Comparison of ENCODE assay signal across 20 mouse cellular contexts in genomic region chr6:86801431-86801830, GRCm38 (mm10). TPM values are rescaled to one million over a fixed set of nuclear protein-coding genes. Genes with fewer than 3 reads are reported as not detected.
A peak's percentile ranks its signal among the peaks of the same experiment; 100 is the strongest.
DNase-seq lines count a peak whose midpoint lies in the region; ATAC-seq and TF ChIP-seq lines count a peak whose summit lies in the region.
"Had no signal": no experiment of that assay in that cellular context is flagged by ENCODE, and none has a peak within 500 bp of the region (broad histone marks: within the 10 kb centered on the region; RNA-seq: fewer than 3 reads in every experiment).

No protein-coding gene starts in this region.

- H3K4me1 ChIP-seq in liver, embryonic 11.5 days (replicated peaks; ENCODE audit: control insufficient read depth, insufficient read depth, low read length): no peaks in the 10 kb centered on the region
- H3K4me1 ChIP-seq in ES-E14 (ENCODE audit: control insufficient read depth in 2 of 2, insufficient read depth in 2 of 2, low read length in 2 of 2, poor library complexity in 1 of 2): peaks cover 0 to 7% of the 10 kb centered on the region in 2 experiments; a peak in 1 of 4 replicates
- no peaks in the 10 kb centered on the region for H3K4me1 ChIP-seq in embryonic facial prominence, embryonic 10.5 days
- H3K4me1 ChIP-seq: forebrain, embryonic 13.5 days; heart, embryonic 12.5 days; hindbrain, embryonic 10.5 days; hindbrain, embryonic 15.5 days had no signal

- H3K9me3 ChIP-seq in liver, embryonic 11.5 days (ENCODE audit: control insufficient read depth, low read length): no peaks in the 10 kb centered on the region
- H3K9me3 ChIP-seq in ES-E14 (ENCODE audit: control insufficient read depth, insufficient read depth, low read depth, low read length): no peaks in the 10 kb centered on the region
- no peaks in the 10 kb centered on the region for H3K9me3 ChIP-seq in embryonic facial prominence, embryonic 10.5 days
- H3K9me3 ChIP-seq: forebrain, embryonic 13.5 days; heart, embryonic 12.5 days; hindbrain, embryonic 10.5 days; hindbrain, embryonic 15.5 days had no signal

- 34% methylated on average over 11 of the region's 11 CpGs for WGBS in liver, embryonic 11.5 days
- WGBS in embryonic facial prominence, embryonic 10.5 days: 39% methylated on average over 11 of the region's 11 CpGs

- in situ Hi-C loops in ES-E14 (cut with MboI; ENCODE audit: low sequenced_read_pairs in 2 of 2, unreplicated experiment in 2 of 2): no loop called here

- no peak overlapping the region for H3K9ac ChIP-seq in liver, embryonic 11.5 days (ENCODE audit: low read depth, low read length)
- no peak overlapping the region for H3K9ac ChIP-seq in ES-E14 (ENCODE audit: insufficient read depth, low read depth, low read length, poor library complexity, severe bottlenecking)
- H3K9ac ChIP-seq: forebrain, embryonic 13.5 days; forebrain, postnatal 0 days; heart, embryonic 12.5 days; hindbrain, embryonic 15.5 days had no signal

- peaks cover 5% of the 10 kb centered on the region; the same call in 1 of the 2 replicates for H3K27me3 ChIP-seq in liver, embryonic 11.5 days (replicated peaks; ENCODE audit: control insufficient read depth, insufficient read depth, low read length)
- peaks cover 11% of the 10 kb centered on the region; the same call in 1 of the 2 replicates for H3K27me3 ChIP-seq in embryonic facial prominence, embryonic 10.5 days (replicated peaks; ENCODE audit: low read depth, poor library complexity, severe bottlenecking)
- H3K27me3 ChIP-seq: forebrain, embryonic 13.5 days; hindbrain, embryonic 15.5 days had no signal

- no peak for ATAC-seq in liver, embryonic 11.5 days (replicated peaks; ENCODE audit: low FRiP score)
- ATAC-seq in megakaryocyte progenitor cell, adult 5-6 weeks (replicated peaks; ENCODE audit: poor library complexity): 0 out of 2 replicates have a peak, but pooled peaks have one; percentile 29
- ATAC-seq: activated CD4-positive, CD25-positive, alpha-beta regulatory T cell, adult 4 months; forebrain, embryonic 13.5 days; forebrain, postnatal 0 days; inflammation-experienced regulatory T-cells, adult 6 months had no signal

- peak; percentile 28 for DNase-seq in liver
- DNase-seq in liver, embryonic 11.5 days (ENCODE audit: low spot score): no peak
- peak; percentile 47 for DNase-seq in ES-E14 (ENCODE audit: low read depth, low spot score)
- DNase-seq in embryonic facial prominence, embryonic 10.5 days (ENCODE audit: low spot score): peak; percentile 31
- DNase-seq in cerebellum, postnatal 36 days: no peak
- no peak for DNase-seq in frontal cortex, postnatal 36 days (ENCODE audit: low spot score in 2 of 2)
- DNase-seq in kidney, adult 18-20 months: no peak
- DNase-seq: adrenal gland, postnatal 14 days; cerebellum, adult 11-12 months; cerebellum, adult 9-10 months; cerebellum, postnatal 25 days; forebrain, postnatal 0 days; heart, adult 18-20 months had no signal

- no peak overlapping the region for H3K27ac ChIP-seq in liver, embryonic 11.5 days (ENCODE audit: low read depth, low read length)
- no peak overlapping the region for H3K27ac ChIP-seq in ES-E14 (ENCODE audit: insufficient read depth, low read depth, low read length, poor library complexity, severe bottlenecking)
- no peak overlapping the region for H3K27ac ChIP-seq in embryonic facial prominence, embryonic 10.5 days (replicated peaks)
- H3K27ac ChIP-seq: forebrain, embryonic 13.5 days; hindbrain, embryonic 10.5 days; hindbrain, embryonic 15.5 days had no signal

- no peak overlapping the region for H3K4me3 ChIP-seq in liver, embryonic 11.5 days (ENCODE audit: low read depth, low read length)
- H3K4me3 ChIP-seq in ES-E14 (ENCODE audit: insufficient read depth in 1 of 2, low read depth in 1 of 2, low read length in 2 of 2, poor library complexity in 1 of 2, severe bottlenecking in 1 of 2): no peak overlapping the region
- no peak overlapping the region for H3K4me3 ChIP-seq in embryonic facial prominence, embryonic 10.5 days
- H3K4me3 ChIP-seq: forebrain, embryonic 13.5 days; heart, embryonic 12.5 days; hindbrain, embryonic 10.5 days; hindbrain, embryonic 15.5 days had no signal

- no peaks in the 10 kb centered on the region for H3K36me3 ChIP-seq in liver, embryonic 11.5 days (ENCODE audit: control insufficient read depth, insufficient read depth, low read length)
- H3K36me3 ChIP-seq in ES-E14 (ENCODE audit: control insufficient read depth, insufficient read depth, low read length, poor library complexity, severe bottlenecking): no peaks in the 10 kb centered on the region
- H3K36me3 ChIP-seq in embryonic facial prominence, embryonic 10.5 days (replicated peaks): no peaks in the 10 kb centered on the region
- H3K36me3 ChIP-seq: heart, embryonic 12.5 days; hindbrain, embryonic 10.5 days; hindbrain, embryonic 15.5 days had no signal

- no peak overlapping the region for H3K4me2 ChIP-seq in liver, embryonic 11.5 days
- H3K4me2 ChIP-seq: forebrain, embryonic 13.5 days; heart, embryonic 12.5 days; hindbrain, embryonic 15.5 days had no signal

TF ChIP-seq in ES-E14, 5 proteins besides CTCF, POLR2A, EP300 and RAD21:
- TF ChIP-seq CHD2 (IDR thresholded peaks at IDR 0.05; ENCODE audit: low read depth, low read length) (no peak), HCFC1 (IDR thresholded peaks at IDR 0.05; ENCODE audit: borderline replicate concordance, insufficient read depth, low read length) (no peak)

RNA-seq across cellular contexts. Expression of gene Anxa4, which starts 8.0 kb away (rescaled TPM):
- 41.8 and 43.0 TPM in 2 replicates for polyA plus RNA-seq in liver, embryonic 11.5 days (2014; fragmentation: Nextera tagmentation; extraction: Ambion mirVana)
- 14.0 and 22.1 TPM in 2 replicates for total RNA-seq in ES-E14 (2012; rRNA removed)
- 6.8 and 7.0 TPM in 2 replicates for polyA plus RNA-seq in embryonic facial prominence, embryonic 10.5 days (2016; fragmentation: Nextera tagmentation; extraction: Ambion mirVana)
- 14.6 and 18.4 TPM in 2 replicates for total RNA-seq in megakaryocyte progenitor cell, adult 5-6 weeks (2015)
- total RNA-seq in megakaryocyte progenitor cell, adult 5-6 weeks (2017): 15.3 and 21.2 TPM in 2 replicates

RNA-seq across cellular contexts. Expression of gene Aak1, which starts 47.9 kb away (rescaled TPM):
- 13.1 TPM in 2 replicates for polyA plus RNA-seq in liver, embryonic 11.5 days (2014; fragmentation: Nextera tagmentation; extraction: Ambion mirVana)
- 17.5 and 20.0 TPM in 2 replicates for total RNA-seq in ES-E14 (2012; rRNA removed)
- 11.3 and 13.3 TPM in 2 replicates for polyA plus RNA-seq in embryonic facial prominence, embryonic 10.5 days (2016; fragmentation: Nextera tagmentation; extraction: Ambion mirVana)
- total RNA-seq in megakaryocyte progenitor cell, adult 5-6 weeks (2015): 30.1 and 30.6 TPM in 2 replicates
- total RNA-seq in megakaryocyte progenitor cell, adult 5-6 weeks (2017): 6.0 and 11.0 TPM in 2 replicates

Comparison
In these comparisons a context has a peak if more than half of its experiments do, and no peak if none do; other contexts are left out.
1. DNase-seq: peak in liver (single experiment), ES-E14 (single experiment) and embryonic facial prominence, embryonic 10.5 days (single experiment); none in liver, embryonic 11.5 days (single experiment), cerebellum, postnatal 36 days (0 of 2), frontal cortex, postnatal 36 days (0 of 2) and kidney, adult 18-20 months (single experiment).